Mouse (Mus musculus): ENCODE measurements around the gene Atp8b3. TPM values are rescaled to one million over a fixed set of nuclear protein-coding genes. Genes with fewer than 3 reads are reported as not detected.
A peak's percentile ranks its signal among the peaks of the same experiment; 100 is the strongest.

The Atp8b3 gene
- total RNA-seq (2021) = not detected

DNA sequence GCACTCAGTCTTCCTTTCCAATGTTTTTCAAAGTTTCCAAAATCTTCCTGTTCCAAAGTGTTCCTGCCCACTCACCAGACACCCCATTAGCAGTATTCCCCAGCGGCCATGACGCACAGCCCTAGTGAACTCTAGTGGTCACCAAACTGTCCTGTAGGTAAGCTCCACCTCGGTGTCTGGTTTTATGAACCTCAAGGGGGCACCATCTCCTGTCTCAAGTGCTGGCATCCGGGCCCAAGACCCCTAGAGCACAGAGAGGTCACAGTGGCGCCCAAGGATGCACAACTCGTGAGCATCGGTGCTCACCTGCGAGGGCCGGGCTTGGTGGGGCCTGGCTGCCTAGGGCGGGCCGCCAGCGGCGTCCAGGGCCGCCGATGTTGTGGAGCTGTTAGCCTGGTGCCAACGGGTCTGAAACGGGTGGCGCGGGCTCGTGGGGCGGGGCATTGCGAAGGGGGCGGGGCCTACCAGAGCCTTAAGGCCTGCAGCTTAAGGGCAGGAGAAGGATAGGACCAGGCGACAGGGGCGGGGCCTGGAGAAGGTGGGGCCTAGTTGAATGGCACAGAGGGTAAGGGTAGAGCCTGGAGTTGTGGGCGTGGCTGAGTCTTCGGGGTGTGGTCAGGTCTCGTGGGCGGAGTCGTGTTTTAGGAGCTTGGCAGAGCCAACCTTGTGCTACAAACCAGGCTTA, at the start of gene Atp8b3:
TSS of gene Atp8b3 (minus strand) at position 415 of the 685 bp plus-strand sequence.
- DNase-seq = peak; percentile 65 to 78
- intact Hi-C loops (cut with DNase I) = loop anchor here (10.0 kb wide), 1 partner anchor 234 kb away; no protein-coding TSS in a partner anchor

DNA sequence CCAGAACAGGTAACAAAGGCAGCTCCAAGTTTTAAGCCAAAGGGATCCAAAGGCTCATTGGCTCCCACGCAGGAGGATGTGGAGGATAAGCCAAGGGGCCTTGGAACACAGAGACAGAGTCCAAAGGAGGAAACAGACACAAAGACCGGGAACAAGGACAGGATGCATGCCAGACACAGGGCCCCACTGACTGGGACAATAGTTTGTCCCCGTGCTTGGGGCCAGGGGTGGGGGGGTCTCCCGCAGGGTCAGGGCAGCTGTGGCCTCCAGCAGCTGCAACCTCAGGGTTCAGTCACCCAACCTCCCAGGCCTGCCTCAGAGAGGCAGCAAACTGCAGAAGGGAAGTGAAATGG, 48.4 kb upstream of the Atp8b3 start:
- intact Hi-C loops (cut with DNase I) = no loop called here
- peak; percentile 68 to 73 for DNase-seq

DNA sequence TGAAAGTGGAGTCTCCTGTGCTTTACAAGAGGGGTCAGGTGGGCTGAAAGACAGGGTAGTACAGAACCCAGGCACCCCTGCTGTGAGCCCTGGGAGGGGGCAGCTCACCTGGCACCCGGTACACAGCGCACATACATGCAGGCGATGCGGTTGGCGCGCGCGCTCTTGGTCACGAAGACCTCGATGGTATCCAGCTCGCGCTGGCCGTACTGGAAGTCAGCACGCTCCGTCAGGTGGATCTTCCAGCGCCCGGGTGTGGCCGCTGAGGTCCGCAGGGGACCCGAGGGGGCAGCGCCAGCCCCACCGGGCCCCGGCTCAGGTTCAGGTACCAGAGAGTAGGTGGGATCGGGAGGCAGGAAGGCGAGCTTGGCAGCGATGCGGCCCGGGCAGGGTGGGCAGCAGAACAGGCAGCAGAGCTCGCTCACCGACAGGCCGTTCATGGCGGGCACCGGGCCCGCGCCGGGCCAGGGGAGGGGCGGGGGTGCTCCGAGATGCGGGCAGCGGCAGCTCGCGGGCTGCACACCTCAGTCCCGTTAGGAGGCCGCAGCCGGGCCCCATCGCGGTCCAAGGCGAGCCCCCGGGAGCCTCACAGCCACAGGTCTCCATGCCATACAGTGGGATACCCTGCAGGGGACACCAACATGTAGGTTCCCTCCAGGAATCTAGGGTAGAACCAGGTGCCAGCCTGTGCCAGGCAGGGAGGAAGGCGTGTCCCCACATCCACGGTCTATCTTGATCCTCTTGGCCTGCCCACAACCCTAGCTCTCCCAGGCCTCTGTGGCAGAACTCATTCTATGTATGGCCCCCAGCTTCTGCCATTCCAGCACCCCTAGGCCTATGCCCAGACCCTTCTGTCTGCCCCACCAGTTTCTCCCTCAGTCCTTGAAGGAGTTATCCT, 47.7 kb upstream of the Atp8b3 start:
- no peak for DNase-seq

DNA sequence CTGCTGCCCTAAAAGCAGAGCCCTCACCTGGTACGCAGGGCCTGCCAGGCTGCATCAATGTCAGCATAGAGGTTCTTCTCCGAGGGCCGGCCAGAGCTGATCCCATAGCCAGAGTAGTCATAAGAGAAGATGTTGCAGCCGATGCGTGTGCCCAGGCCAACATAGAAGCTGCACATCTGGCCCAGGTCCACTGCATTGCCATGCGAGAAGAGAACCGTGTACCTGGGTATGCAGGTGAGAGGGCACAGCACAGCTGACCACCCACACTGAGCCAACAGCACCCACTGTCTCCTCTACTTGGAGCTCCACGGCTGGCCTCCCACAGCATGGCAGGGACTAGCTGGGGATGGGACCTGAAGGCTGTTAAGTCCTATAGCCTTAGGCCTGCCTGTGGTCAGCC, 46.7 kb upstream of the Atp8b3 start:
- no peak for DNase-seq
- intact Hi-C loops (cut with DNase I) = no loop called here

More for the DNA sequence above, 47.7 kb upstream of the Atp8b3 start:
- intact Hi-C loops (cut with DNase I) = no loop called here

DNA sequence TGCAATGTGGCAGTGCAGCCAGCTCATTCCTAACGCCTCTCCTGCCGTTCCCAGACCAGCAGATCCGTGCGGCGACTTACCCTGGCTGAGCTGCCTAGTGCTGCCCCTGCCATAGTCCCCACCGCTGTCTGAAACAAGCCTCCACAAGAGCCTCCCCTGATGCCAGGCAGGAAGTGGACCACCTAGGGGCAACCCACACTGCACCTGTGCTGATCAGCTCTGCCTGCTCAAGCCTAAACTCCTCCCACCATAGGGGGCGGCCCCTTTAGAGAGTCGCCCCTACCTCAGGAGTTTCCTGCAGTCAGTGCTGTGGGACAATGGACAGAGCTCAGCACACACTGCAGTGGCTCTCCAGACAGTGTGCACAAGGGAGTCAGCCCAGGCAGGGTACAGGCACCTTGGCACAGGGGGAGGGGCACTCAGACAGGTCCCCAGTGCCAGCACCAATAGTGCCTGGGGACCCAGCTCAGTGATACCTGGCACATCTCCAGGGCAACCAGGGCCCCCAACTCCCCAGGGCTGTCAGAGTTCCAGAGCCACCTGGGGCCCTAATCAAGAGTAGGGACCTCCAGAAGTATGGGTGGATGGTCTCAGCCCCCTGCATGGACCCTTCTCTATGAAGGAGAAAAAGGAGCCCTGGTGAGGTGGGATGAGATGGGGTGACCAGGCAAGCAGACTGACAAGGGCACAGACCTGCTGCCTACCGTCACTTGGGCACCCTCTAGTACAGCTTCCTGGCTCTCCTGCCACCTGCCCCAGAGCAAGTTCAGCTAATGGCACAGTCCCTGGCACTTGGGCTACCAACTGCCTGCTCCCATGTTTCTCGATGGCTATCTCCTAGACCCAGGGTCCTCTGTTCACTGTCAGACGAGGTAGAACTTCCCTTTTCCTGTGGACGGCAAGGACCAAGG, 46.0 kb upstream of the Atp8b3 start:
- intact Hi-C loops (cut with DNase I) = no loop called here

DNA sequence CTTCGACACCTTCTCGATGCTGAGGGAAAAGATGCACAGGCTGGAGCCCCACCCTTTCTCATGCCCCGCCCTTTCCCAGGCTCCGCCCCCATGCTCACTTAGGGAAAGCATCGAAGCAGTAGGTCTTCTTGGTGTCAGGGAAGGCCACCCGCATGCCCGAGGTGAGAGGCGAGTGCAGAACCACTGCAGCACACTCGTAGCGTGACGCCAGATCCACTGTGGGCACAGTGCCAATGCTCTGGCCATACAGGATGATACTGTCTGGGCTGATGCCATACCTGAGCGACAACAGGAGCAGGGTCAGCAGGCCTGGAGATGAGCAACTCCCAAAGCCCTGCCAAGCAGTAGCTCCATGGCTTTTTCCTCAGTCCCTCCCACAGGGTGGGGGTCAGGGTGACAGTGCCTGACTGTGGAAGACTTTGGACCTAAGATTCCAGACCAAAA, 45.1 kb upstream of the Atp8b3 start:
- intact Hi-C loops (cut with DNase I) = no loop called here
- DNase-seq = peak in 1 of 2 experiments; percentile 41

More for the DNA sequence above, 46.0 kb upstream of the Atp8b3 start:
- DNase-seq = no peak

DNA sequence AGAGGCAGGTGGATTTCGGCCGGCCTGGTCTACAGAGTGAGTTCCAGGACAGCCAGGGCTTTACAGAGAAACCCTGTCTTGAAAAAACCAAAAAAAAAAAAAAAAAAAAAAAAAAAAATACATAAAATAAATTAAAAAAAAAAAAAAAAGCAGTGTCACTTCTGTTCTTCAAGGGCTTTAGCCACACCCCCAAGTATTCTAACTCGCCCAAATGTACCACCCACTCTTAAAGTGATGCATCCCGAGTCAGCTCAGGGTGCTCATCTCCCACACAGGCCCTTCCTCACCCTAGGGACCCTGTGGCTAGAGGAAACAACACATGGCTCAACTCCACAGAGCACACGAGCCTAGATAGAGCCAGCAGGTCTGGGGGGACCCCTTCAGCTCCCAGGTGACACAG, 44.1 kb upstream of the Atp8b3 start:
- DNase-seq = no peak
- intact Hi-C loops (cut with DNase I) = no loop called here

DNA sequence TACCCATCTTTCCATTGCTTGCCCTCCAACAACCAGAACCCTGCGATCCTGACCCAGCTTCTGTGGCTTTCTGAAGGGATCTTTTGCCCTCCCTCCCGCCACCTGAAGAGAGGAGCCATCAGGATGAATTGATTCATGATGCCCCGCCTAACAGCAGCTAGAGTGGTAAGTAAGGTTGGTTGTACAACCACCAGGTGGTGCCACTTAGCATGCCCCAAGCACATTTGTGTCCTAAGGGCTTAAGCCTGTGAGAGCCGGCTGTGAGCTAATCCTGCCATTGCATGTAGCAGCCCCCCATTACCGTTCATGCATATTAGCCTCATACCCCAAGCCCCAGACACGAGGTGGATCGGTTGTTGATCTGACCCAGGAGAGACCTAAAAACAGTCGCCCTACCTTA, 40.0 kb upstream of the Atp8b3 start:
- peak; percentile 73 for DNase-seq
- intact Hi-C loops (cut with DNase I) = loop anchor here (2.0 kb wide), 3 partner anchors 32 to 76 kb away; partner anchors contain the start of gene Csnk1g2

DNA sequence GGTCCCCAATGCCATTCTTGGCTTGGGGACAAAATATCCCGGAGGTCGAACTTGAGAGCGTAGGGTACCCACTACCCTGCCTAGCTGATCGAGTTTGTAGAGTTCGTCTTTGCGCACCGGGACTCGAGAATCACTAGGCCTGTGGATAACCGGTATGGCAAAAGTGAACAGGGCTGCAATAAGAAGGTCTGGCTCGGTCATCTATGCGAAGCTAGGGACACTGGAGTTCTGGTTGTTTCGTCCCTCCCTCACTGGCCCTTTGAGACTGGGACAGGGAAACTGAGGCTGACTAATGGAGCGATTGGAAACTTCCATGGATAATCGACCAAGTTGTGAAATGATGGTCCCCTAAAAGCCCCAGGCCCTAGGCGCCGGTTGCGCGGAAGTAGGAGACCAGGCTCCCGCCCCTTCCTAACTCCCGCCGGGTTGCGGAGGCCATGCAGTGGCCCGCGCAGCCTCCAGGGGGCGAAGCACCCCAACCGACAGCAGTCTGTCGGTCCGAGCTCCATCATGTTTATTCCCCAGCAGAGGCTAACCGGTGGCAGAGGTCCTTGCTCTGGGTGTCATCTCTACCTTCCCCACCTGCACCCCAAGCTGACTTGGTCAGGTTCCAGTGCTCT, 39.3 kb upstream of the Atp8b3 start:
- intact Hi-C loops (cut with DNase I) = loop anchor here (2.0 kb wide), 3 partner anchors 33 to 77 kb away; partner anchors contain the start of gene Csnk1g2
- DNase-seq = peak; percentile 89 to 92

DNA sequence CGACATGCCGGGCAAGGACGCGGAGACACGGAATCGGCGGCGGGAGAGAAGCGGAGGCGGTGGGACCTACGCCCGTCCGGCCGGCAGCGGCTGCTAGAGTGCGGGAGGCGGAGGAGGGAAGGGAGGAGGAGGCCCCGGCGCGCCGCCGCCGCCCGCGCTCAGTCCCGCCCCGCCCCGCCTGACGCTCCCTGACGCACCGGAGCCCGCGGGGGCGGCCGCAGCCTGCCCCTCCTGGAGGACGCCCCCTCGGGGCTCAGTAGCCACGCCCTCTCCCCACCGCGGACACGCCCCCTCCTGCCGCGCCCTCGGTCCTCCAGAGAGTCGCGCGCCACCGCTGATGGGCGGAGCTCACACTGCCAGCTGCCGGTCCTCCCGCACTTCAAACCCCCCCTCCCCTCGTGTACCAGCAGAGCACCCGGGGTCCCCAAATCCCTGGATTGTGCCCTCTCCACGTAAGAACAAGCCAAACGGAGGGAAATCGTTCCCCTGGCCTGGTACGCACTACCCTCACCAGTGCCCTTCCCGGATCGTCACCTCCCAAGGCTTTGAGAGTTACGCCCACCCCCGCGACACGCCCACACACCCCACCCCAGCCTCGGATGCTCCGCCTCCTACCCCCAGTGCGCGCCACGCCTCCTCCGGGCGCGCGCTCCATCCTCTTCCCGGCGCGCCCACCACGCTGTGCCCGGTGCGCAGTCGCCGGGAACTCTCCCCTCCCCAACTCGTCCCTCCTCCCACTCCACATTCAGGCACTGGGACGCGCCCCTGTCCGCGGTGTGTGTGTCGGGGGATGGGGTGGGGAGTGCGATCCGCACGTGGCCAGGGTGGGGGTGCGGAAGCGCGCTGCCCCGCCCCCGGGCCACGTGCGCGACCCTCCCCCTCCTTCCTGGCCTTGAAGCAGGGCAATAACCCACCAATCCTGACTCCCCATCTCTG, 38.5 kb upstream of the Atp8b3 start, which contains the start of gene Klf16:
TSS of gene Klf16 (minus strand) at position 127 of the 936 bp plus-strand sequence.
- DNase-seq = peak; percentile 98
- intact Hi-C loops (cut with DNase I) = loop anchor here (2.0 kb wide), 3 partner anchors 33 to 77 kb away; partner anchors contain the start of gene Csnk1g2

DNA sequence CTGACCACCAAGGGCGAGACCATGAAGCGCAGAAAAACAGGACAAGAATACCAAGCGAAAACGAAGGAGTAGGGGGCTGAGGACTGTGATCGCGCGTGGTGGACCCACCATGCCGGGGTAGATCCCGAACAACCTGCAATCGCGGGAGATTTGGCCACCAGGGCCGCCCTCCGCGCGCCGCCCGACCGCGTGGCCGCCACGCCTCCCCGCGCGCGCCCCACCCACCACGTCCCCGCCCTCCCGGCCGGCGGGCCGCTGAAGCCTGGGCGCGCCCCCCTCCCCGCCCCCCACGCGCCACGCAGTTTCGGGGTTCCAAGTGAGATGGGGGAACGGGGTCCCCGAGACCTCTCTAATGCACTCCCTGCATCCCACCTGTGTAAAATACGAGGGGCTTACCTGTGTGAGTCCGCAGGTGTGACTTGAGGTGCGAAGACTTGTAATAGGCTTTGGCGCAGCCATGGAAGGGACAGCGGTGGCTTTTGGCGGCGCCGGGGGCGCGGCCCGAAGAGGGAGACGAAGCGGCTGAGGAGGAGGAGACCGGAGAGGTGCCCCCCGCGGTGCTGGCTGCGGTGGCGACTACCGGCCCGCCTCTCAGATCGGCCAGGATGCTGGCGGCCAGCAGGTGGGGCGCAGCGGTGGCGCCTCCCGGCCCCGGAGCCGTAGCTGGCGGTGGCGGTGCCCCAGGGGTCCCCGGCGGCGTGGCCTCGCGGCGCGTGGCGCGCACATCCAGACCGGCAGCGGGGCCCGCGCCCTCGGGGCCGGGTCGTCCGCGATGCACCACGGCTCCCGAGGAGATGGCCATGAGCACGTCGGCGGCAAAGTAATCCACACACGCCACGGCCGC, 37.6 kb upstream of the Atp8b3 start:
- DNase-seq = peak; percentile 46 to 64
- intact Hi-C loops (cut with DNase I) = no loop called here

DNA sequence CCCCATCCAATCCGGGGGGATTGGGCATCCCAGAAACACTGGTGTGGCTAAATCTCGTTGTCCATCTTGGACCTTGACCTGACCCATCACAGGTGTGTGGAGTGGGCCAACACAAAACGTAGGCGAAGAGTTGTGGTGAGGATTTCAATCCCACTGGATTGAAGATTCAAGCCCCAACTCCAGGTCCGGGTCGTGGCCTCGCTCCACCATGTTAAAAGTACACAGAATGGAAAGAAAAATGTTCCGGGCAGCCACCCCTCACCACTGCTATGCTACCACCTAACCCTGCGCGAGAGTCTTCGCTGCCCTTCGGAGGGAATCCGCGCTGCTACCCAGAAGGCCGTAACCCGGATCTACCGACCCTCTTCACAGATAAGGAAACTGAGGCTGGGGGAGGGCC, 37.0 kb upstream of the Atp8b3 start:
- intact Hi-C loops (cut with DNase I) = no loop called here
- no peak for DNase-seq

DNA sequence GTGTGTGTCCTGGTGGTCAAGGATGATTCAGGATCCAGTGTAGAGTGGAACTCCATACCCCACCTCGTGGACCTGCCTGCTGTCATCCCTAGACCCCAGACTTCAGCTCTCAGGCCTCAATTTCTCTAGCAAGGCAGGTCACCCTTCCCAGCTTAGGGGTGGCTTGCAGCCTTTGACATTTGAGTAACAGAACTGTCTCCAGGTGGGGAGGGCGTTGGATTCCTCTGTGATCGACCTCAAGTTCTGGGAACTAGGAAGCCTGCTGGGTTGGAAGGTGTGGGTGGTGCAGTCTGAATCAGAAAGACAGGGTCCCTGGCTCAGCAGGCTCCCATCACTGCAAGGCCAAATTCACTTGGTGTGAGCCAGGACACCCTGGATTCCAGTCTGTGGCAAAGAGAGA, 36.0 kb upstream of the Atp8b3 start:
- no peak for DNase-seq
- intact Hi-C loops (cut with DNase I) = no loop called here

DNA sequence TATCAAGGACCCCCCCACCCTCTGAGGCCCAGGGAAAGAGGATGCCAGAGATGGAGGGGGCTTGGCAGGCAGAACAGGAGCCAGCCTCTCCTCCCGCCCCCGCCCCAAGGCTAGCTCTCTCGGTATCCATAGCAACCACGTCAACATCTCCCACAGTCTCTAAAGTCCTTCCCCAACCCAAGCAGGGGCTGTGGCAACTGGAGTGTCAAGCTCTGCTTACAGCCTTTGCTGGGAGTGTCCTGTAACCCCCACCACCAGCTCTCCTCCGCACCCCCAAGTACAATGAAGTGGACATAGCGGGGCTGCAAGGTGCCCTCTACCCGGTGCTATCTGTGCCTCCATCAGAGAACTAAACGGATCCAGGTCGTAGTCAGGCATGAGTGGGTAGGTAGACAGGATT, 35.0 kb upstream of the Atp8b3 start:
- intact Hi-C loops (cut with DNase I) = no loop called here

DNA sequence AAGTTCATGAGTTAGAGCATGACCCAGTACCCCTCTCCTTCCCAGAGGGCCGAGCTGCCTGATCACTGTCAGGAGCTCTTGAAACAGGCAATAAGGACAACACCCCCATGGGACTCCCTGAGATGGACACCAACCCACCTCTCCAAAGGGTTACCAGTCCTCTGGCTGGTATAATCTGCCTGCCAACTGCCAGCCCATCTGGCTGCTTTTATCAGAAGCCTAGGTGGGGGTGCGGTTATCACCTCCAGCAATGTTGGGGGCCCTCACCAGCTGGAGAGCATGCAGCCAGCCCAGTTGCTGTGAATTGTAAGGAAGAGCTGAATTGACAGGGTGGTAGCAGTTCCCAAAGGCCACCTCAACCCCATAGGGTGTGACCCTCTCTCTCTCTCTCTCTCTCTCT, 33.6 kb upstream of the Atp8b3 start:
- intact Hi-C loops (cut with DNase I) = no loop called here
- no peak for DNase-seq

More for the DNA sequence above, 35.0 kb upstream of the Atp8b3 start:
- DNase-seq = no peak

DNA sequence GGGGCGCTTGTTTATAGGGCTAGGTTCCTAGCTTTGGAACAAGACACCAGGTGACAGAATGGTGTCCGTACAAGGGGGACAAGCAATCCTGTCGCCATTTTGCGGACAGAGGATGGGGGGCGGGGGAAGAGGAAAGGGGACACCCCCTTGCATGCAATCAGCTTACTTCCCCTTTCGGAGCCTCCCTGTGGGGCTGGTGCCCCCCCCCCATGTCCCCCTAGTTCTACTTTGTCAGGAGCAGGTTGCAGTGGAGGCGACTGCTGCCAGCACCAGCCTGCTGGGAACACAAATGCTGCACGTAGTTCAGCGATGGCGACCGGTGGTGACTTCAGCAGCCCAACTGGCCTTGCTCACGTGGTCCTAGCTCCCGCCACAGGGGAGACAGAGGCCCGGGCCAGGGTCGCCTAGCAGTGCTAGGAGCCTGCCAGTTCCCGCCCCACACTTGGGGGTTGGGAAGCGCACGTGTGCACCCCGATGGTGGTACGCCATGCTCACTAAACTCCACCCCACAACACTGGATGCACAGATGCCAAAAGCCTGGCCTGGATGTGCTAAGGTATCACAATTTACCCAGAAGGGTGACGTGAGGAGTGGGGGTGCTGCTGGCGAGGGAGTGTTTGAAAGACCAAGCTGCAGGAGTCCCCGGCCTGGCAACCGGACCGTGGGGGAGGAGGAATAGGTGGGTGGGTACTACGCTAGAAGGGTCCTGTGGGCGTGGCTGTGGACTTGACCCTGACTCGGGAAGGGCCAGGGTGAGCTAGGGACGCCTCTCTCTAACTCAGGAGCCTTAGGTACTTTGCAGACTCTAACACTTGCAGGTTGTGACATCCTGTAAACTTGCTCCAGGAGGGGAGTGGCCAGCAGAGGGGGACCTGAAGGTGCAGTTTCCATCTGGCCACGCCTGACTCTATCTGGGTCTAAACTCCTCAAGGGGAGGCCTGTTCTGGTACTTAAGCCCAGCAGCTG, 32.2 kb upstream of the Atp8b3 start:
- DNase-seq = no peak
- intact Hi-C loops (cut with DNase I) = no loop called here

DNA sequence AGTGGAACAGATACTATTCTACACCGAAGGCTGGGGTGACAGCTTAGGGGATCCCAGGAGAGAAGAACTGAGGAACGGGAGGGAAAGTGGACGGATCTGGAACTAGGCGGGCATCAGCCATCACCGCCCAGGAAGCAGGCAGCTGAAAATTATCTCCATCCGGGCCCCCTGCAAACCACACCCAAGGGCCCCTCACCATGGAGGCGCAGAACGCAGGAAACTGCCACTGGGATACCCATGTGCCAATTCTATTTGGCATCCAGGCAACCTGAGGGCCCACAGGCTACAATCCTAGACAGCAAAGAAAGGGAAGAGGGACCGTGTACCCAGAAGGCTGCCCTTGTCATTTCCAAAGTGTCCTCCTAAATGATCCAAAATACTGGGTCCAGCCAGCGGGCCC, 31.5 kb upstream of the Atp8b3 start:
- DNase-seq = no peak
- intact Hi-C loops (cut with DNase I) = no loop called here
